Mouse (Mus musculus) heart, postnatal 0 days (tissue): ENCODE measurements around the gene Npr1. TPM values are rescaled to one million over a fixed set of nuclear protein-coding genes. Genes with fewer than 3 reads are reported as not detected.

Experiments used
- ATAC-seq: fragments of 200-750 bp; cut with Nextera tagmentation; 2 replicates; pipeline ENCODE4 v1.8.0; 2017; ENCODE audit warnings: low read depth, moderate number of reproducible peaks, moderate library complexity; ENCODE audit not compliant: insufficient read depth
- DNase-seq: peaks from one replicate; pipeline ENCODE4 v3.0.0-alpha.2; 2016; ENCODE audit warnings: low spot score
- H3K27ac ChIP-seq: fragments of 300-500 bp; sonication (generic); 2 replicates; pipeline ENCODE4 v1.5.1; 2014; ENCODE audit warnings: low read depth, mild to moderate bottlenecking
- H3K27me3 ChIP-seq: fragments of 300-500 bp; sonication (generic); 2 replicates; pipeline ENCODE4 v1.6.1; 2014; ENCODE audit warnings: low read length, mixed read lengths; ENCODE audit not compliant: control insufficient read depth, insufficient read depth
- H3K36me3 ChIP-seq: fragments of 300-500 bp; sonication (generic); replicated peaks from 2 replicates; pipeline ENCODE4 v1.6.1; 2014; ENCODE audit warnings: low read length, mixed read lengths; ENCODE audit not compliant: control insufficient read depth, insufficient read depth
- H3K4me1 ChIP-seq: fragments of 300-500 bp; sonication (generic); 2 replicates; pipeline ENCODE4 v1.6.1; 2014; ENCODE audit warnings: antibody characterized with exemption; ENCODE audit not compliant: control insufficient read depth, insufficient read depth
- H3K4me2 ChIP-seq: fragments of 300-500 bp; sonication (generic); 2 replicates; pipeline ENCODE4 v1.6.1; 2014; ENCODE audit warnings: low read depth, mild to moderate bottlenecking, low read length, moderate library complexity
- H3K4me3 ChIP-seq: fragments of 300-500 bp; sonication (generic); 2 replicates; pipeline ENCODE4 v1.5.1; 2014; ENCODE audit warnings: low read depth, low read length
- H3K9ac ChIP-seq: fragments of 300-500 bp; sonication (generic); replicated peaks from 2 replicates; pipeline ENCODE4 v1.6.1; 2014; ENCODE audit warnings: low read depth, low read length, mixed read lengths
- H3K9me3 ChIP-seq: fragments of 300-500 bp; sonication (generic); replicated peaks from 2 replicates; pipeline ENCODE4 v1.6.1; 2016; ENCODE audit warnings: low read length; ENCODE audit not compliant: control insufficient read depth
- CTCF ChIP-seq: IDR thresholded peaks from 2 replicates; pipeline ENCODE4 v1.5.1; 2016; ENCODE audit warnings: antibody characterized with exemption, control low read depth, low read depth
- EP300 ChIP-seq: IDR thresholded peaks from 2 replicates; pipeline ENCODE4 v1.6.1; 2016; ENCODE audit warnings: antibody characterized with exemption, low read depth
- WGBS: fragments of 180-500 bp; shearing (Covaris S2); extraction: QIAGEN DNeasy Blood & Tissue Kit; methylation state at CpG from one replicate; pipeline ENCODE4 v1.1.7; 2014; 5-methylcytosine and 5-hydroxymethylcytosine counted together
- polyA plus RNA-seq: library from polyadenylated mRNA; unstranded; fragments of >200 nt; fragmentation: Nextera tagmentation; extraction: Ambion mirVana; gene quantifications from 2 replicates; pipeline ENCODE4 v1.2.1, GENCODE M21; 2015
- total RNA-seq: library from RNA; depleted of rRNA; stranded (reverse); fragments of >200 nt; gene quantifications from 2 replicates; pipeline ENCODE4 v1.2.3, GENCODE M21; 2014; ENCODE audit warnings: low replicate concordance

Npr1 gene
- total and polyA plus RNA-seq, 2 experiments from 2014 or later, result 11.2 to 30.9 TPM

DNA sequence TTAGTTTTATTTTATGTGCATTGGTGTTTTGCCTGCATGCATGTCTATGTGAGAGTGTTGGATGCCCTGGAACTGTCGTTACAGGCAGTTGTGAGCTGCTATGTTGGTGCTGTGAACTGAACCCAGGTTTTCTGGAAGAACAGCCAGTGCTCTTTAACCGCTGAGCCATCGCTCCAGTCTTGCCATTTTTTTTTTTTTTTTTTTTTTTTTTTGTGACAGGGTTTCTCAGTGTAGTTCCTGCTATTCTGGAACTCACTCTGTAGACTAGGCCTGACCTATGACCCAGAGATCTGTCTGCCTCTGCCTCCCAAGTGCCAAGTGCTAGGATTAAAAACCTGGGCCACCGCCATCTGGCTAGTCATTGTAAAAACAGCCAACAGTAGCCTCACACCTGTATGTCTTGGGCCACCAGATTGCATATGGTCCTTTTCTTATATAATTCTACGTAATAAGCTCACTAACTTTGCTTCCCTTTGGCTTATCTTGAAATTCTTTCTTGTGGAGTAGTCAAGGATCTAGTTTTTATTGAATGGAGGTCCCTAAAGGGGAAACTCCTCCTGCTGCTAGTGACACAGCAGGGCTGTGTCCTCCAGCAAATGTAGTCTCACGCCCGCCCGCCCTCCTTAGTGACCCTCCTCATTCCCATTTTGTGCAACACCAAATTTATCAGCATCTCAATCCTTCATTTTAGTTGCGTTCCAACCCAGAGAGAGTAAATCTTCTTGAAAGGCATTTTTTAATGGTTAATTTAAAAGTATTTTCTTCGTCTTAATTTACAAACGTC lies 20.1 kb downstream of the Npr1 start:
- H3K4me2 ChIP-seq, result peak overlapping the region; percentile 36
- peak overlapping the region; percentile 29 for H3K4me3 ChIP-seq
- no peaks in the 10 kb centered on the region for H3K9me3 ChIP-seq
- H3K27me3 ChIP-seq, result no peaks in the 10 kb centered on the region
- DNase-seq (no peak), ATAC-seq (no peak)
- H3K9ac ChIP-seq, result 0 out of 2 replicates have a peak overlapping the region, but pooled peaks have one; percentile 36
- H3K4me1 ChIP-seq, result peaks cover 6% of the 10 kb centered on the region; the same call in 1 of the 2 replicates
- no peaks in the 10 kb centered on the region for H3K36me3 ChIP-seq
- H3K27ac ChIP-seq, result peak overlapping the region; percentile 81
- WGBS, result 63% methylated on average over 11 of the region's 11 CpGs
- TF ChIP-seq EP300 (no peak), CTCF (no peak)

DNA sequence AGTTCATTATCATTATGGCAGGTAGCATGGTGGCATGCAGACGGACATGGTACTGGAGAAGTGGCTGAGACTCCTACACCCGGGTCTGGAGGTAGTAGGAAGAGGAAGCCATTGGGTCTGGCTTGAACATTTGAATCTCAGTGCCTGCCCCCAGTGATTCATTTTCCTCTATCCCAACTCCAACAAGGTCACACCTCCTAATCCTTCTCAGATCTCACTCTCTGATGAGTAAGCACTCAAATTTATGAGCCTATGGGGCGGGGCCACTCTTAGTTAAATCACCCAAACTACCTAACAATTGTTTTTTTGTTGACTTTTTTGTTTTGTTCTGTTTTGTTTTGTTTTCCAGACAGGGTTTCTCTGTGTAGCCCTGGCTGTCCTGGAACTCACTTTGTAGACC lies 21.7 kb downstream of the Npr1 start:
- no peak overlapping the region for H3K4me2 ChIP-seq
- no peak overlapping the region for H3K27ac ChIP-seq
- DNase-seq (no peak), ATAC-seq (no peak)
- no peaks in the 10 kb centered on the region for H3K9me3 ChIP-seq
- H3K4me3 ChIP-seq, result no peak overlapping the region
- no peaks in the 10 kb centered on the region for H3K27me3 ChIP-seq
- H3K9ac ChIP-seq, result no peak overlapping the region
- H3K4me1 ChIP-seq, result peaks cover 6% of the 10 kb centered on the region; the same call in 1 of the 2 replicates
- WGBS, result 89% methylated on average over 3 of the region's 3 CpGs
- H3K36me3 ChIP-seq, result no peaks in the 10 kb centered on the region
- TF ChIP-seq EP300, result no peak
- TF ChIP-seq CTCF, result no peak

DNA sequence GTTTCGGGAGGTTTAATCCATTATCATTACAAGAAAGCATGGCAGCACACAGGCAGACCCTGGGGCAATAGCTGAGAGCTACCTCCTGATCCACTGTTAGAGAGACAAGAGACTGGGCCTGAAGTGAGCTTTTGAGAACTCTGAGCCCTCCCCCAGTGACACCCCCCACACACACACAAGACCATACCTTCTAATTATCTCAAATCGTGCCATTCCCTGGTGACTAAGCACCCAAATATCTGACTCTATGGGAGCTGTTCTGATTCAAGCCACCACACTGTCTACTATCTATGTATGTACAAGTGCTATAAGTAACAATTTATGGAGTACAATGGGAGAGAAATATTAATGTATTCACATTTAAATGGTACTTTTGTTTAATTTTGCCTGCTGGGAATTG lies 24.9 kb downstream of the Npr1 start:
- ATAC-seq (no peak), DNase-seq (no peak)
- no peaks in the 10 kb centered on the region for H3K27me3 ChIP-seq
- no peak overlapping the region for H3K9ac ChIP-seq
- WGBS, result 63% methylated on average over 2 of the region's 2 CpGs
- H3K4me2 ChIP-seq, result no peak overlapping the region
- no peak for TF ChIP-seq EP300
- TF ChIP-seq CTCF, result no peak
- H3K4me3 ChIP-seq, result no peak overlapping the region
- H3K36me3 ChIP-seq, result no peaks in the 10 kb centered on the region
- no peaks in the 10 kb centered on the region for H3K9me3 ChIP-seq
- peaks cover 4% of the 10 kb centered on the region; the same call in 1 of the 2 replicates for H3K4me1 ChIP-seq
- no peak overlapping the region for H3K27ac ChIP-seq

DNA sequence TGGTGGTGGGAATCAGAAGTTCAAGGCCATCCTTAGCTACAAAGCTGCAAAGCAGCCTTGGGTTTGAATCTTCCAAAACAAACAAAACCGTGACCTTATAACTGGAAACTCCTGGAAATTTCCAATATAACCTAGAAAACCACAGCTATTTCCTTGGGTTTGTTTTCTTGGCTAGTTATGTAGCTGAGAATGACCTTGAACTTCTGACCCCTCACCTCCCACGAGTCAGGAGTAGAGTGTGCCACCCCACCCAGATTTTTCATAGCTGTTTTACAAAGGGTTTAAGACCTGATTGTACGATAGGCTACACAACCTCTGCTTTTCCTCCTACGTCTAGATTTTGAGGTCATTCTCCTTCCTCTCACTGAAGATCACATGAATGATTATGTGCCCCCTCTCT lies 28.5 kb downstream of the Npr1 start:
- TF ChIP-seq EP300, result no peak
- no peak for TF ChIP-seq CTCF
- H3K27ac ChIP-seq, result no peak overlapping the region

DNA sequence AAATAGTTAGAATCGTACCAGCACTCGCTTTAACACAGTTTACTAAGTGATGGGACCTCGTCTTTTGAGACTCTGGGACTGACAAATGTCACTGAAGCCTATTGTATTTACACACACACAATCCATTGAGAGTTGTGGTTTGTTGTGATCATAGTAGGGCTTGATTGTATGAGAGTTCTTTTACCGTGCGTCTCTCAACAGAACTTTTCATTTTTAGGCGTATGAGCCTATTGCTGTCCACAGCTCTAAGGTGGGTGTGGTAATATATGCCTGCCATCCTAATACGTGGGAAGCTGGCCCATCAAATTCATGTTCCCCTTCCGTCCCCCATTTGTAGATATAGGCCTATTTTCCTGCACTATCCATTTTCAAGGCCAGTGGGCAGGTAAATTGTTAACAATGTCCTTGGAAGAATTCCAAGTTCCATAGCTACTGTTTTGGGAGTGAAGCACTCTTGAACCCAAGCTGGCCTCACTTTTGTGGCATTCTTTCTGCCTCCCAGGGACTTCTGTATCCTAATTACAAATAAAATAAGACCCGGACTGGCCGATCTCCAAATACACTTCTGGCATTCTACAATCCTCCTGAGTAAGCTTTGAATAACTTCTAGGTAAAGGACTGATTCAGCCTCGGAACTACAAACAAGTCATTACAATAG lies 31.5 kb downstream of the Npr1 start:
- Histone ChIP-seq H3K27me3 (no peaks in the 10 kb centered on the region), H3K36me3 (0 out of 2 replicates have a peak, but pooled peaks cover 4% of the 10 kb centered on the region), H3K4me3 (peak overlapping the region; percentile 75), H3K9ac (0 out of 2 replicates have a peak overlapping the region, but pooled peaks have one; percentile 91), H3K4me1 (peaks cover 26% of the 10 kb centered on the region), H3K27ac (peak overlapping the region; percentile 98), H3K9me3 (no peaks in the 10 kb centered on the region), H3K4me2 (peak overlapping the region; percentile 78)
- WGBS, result 52% methylated on average over 11 of the region's 11 CpGs
- ATAC-seq (no peak), DNase-seq (no peak)
- TF ChIP-seq CTCF, result no peak
- no peak for TF ChIP-seq EP300

More for the DNA sequence above, 28.5 kb downstream of the Npr1 start:
- Histone ChIP-seq H3K36me3 (no peaks in the 10 kb centered on the region), H3K27me3 (no peaks in the 10 kb centered on the region), H3K9ac (no peak overlapping the region), H3K4me2 (no peak overlapping the region), H3K4me1 (peaks cover 6% of the 10 kb centered on the region), H3K9me3 (no peaks in the 10 kb centered on the region), H3K4me3 (no peak overlapping the region)
- DNase-seq, result no peak
- 58% methylated on average over 4 of the region's 4 CpGs for WGBS
- no peak for ATAC-seq
